Mouse (Mus musculus) forebrain, embryonic 15.5 days (tissue): Measurements from ENCODE around the gene Phtf2. TPM values are rescaled to one million over a fixed set of nuclear protein-coding genes. Genes with fewer than 3 reads are reported as not detected.
A peak's percentile ranks its signal among the peaks of the same experiment; 100 is the strongest.
"Not testable (repeated sequence)": the region's sequence is repeated elsewhere in the genome, so short reads cannot be mapped to it uniquely, and the experiment has no call there.

Experiments used
- ATAC-seq: fragments of 200-750 bp; cut with Nextera tagmentation; replicated peaks from 2 replicates; pipeline ENCODE4 v1.8.0; 2017; ENCODE audit warnings: mild to moderate bottlenecking, moderate TSS enrichment, moderate library complexity
- H3K27ac ChIP-seq: fragments of 300-500 bp; sonication (generic); replicated peaks from 2 replicates; pipeline ENCODE4 v1.5.1; 2015; ENCODE audit warnings: mild to moderate bottlenecking, inconsistent platforms
- H3K27me3 ChIP-seq: fragments of 300-500 bp; sonication (generic); 2 replicates; pipeline ENCODE4 v1.6.1; 2015; ENCODE audit warnings: inconsistent platforms
- H3K36me3 ChIP-seq: fragments of 300-500 bp; sonication (generic); 2 replicates; pipeline ENCODE4 v1.6.1; 2015; ENCODE audit warnings: mild to moderate bottlenecking, inconsistent platforms
- H3K4me1 ChIP-seq: fragments of 300-500 bp; sonication (generic); 2 replicates; pipeline ENCODE4 v1.6.1; 2015; ENCODE audit warnings: inconsistent platforms
- H3K4me2 ChIP-seq: fragments of 300-500 bp; sonication (generic); replicated peaks from 2 replicates; pipeline ENCODE4 v1.6.1; 2015; ENCODE audit warnings: mild to moderate bottlenecking, inconsistent platforms
- H3K4me3 ChIP-seq: fragments of 300-500 bp; sonication (generic); 2 replicates; pipeline ENCODE4 v1.5.1; 2015; ENCODE audit warnings: mild to moderate bottlenecking, inconsistent platforms
- H3K9ac ChIP-seq: fragments of 300-500 bp; sonication (generic); replicated peaks from 2 replicates; pipeline ENCODE4 v1.6.1; 2015; ENCODE audit warnings: mild to moderate bottlenecking, inconsistent platforms
- H3K9me3 ChIP-seq: fragments of 300-500 bp; sonication (generic); 2 replicates; pipeline ENCODE4 v1.6.1; 2016; ENCODE audit warnings: inconsistent platforms
- WGBS: fragments of 180-500 bp; shearing (Covaris S2); methylation state at CpG from one replicate; pipeline ENCODE4 v1.1.7; 2015; ENCODE audit warnings: mixed read lengths; 5-methylcytosine and 5-hydroxymethylcytosine counted together
- polyA plus RNA-seq: library from polyadenylated mRNA; unstranded; fragments of >200 nt; fragmentation: Nextera tagmentation; extraction: Ambion mirVana; gene quantifications from 2 replicates; pipeline ENCODE4 v1.2.1, GENCODE M21; 2015

The Phtf2 gene
- polyA plus RNA-seq, 1 experiment from 2014 or later: 24.4 TPM

GRCm38 (mm10) chr5:20810449-20810848 lies 71.5 kb downstream of the Phtf2 start:
- Histone ChIP-seq H3K27me3 (no peaks in the 10 kb centered on the region), H3K4me1 (no peaks in the 10 kb centered on the region), H3K9me3 (no peaks in the 10 kb centered on the region), H3K27ac (no peak overlapping the region), H3K4me2 (no peak overlapping the region), H3K36me3 (no peaks in the 10 kb centered on the region), H3K4me3 (no peak overlapping the region), H3K9ac (no peak overlapping the region)
- WGBS: 83% methylated on average over 6 of the region's 6 CpGs
- ATAC-seq: no peak

GRCm38 (mm10) chr5:20795932-20796331 lies 86.0 kb downstream of the Phtf2 start:
- no peak for ATAC-seq
- Histone ChIP-seq H3K4me2 (no peak overlapping the region), H3K27ac (no peak overlapping the region), H3K4me3 (no peak overlapping the region), H3K9me3 (no peaks in the 10 kb centered on the region), H3K36me3 (peaks cover 30% of the 10 kb centered on the region), H3K27me3 (no peaks in the 10 kb centered on the region), H3K4me1 (no peaks in the 10 kb centered on the region), H3K9ac (no peak overlapping the region)
- WGBS: 65% methylated on average over 5 of the region's 5 CpGs

- Histone ChIP-seq H3K4me3 (no peak overlapping the region), H3K4me1 (no peaks in the 10 kb centered on the region), H3K36me3 (peaks cover 21% of the 10 kb centered on the region), H3K4me2 (no peak overlapping the region), H3K9ac (no peak overlapping the region), H3K9me3 (no peaks in the 10 kb centered on the region), H3K27me3 (no peaks in the 10 kb centered on the region), H3K27ac (no peak overlapping the region)
- 89% methylated on average over 10 of the region's 10 CpGs for WGBS
- ATAC-seq: no peak
Measured at GRCm38 (mm10) chr5:20791793-20792554, 90.0 kb downstream of the Phtf2 start.

GRCm38 (mm10) chr5:20786471-20786870 lies 95.5 kb downstream of the Phtf2 start:
- H3K36me3 ChIP-seq, H3K4me2 ChIP-seq, H3K27ac ChIP-seq, H3K27me3 ChIP-seq, H3K9ac ChIP-seq, H3K9me3 ChIP-seq, ATAC-seq, H3K4me3 ChIP-seq, H3K4me1 ChIP-seq: not testable (repeated sequence)
- WGBS: 92% methylated on average over 4 of the region's 5 CpGs

- ATAC-seq: no peak
- no peak overlapping the region for H3K4me2 ChIP-seq
- 97% methylated on average over 1 of the region's 1 CpGs for WGBS
- no peak overlapping the region for H3K27ac ChIP-seq
- no peak overlapping the region for H3K4me3 ChIP-seq
- H3K9ac ChIP-seq: no peak overlapping the region
- no peaks in the 10 kb centered on the region for H3K36me3 ChIP-seq
- H3K27me3 ChIP-seq: no peaks in the 10 kb centered on the region
- H3K9me3 ChIP-seq: no peaks in the 10 kb centered on the region
- no peaks in the 10 kb centered on the region for H3K4me1 ChIP-seq
Measured at GRCm38 (mm10) chr5:20781116-20781515, 100.8 kb downstream of the Phtf2 start.

GRCm38 (mm10) chr5:20779191-20779590 lies 102.7 kb downstream of the Phtf2 start:
- Histone ChIP-seq H3K27me3 (no peaks in the 10 kb centered on the region), H3K4me1 (no peaks in the 10 kb centered on the region), H3K36me3 (no peaks in the 10 kb centered on the region), H3K9ac (no peak overlapping the region), H3K4me2 (no peak overlapping the region), H3K9me3 (no peaks in the 10 kb centered on the region), H3K4me3 (no peak overlapping the region), H3K27ac (no peak overlapping the region)
- ATAC-seq: no peak
- 76% methylated on average over 2 of the region's 2 CpGs for WGBS

GRCm38 (mm10) chr5:20778274-20778984 lies 103.5 kb downstream of the Phtf2 start:
- no peak overlapping the region for H3K27ac ChIP-seq
- no peak overlapping the region for H3K9ac ChIP-seq
- no peak for ATAC-seq
- 91% methylated on average over 8 of the region's 8 CpGs for WGBS
- H3K4me2 ChIP-seq: no peak overlapping the region
- no peak overlapping the region for H3K4me3 ChIP-seq
- no peaks in the 10 kb centered on the region for H3K27me3 ChIP-seq
- no peaks in the 10 kb centered on the region for H3K9me3 ChIP-seq
- no peaks in the 10 kb centered on the region for H3K36me3 ChIP-seq
- H3K4me1 ChIP-seq: no peaks in the 10 kb centered on the region

- Histone ChIP-seq H3K9me3 (no peaks in the 10 kb centered on the region), H3K4me1 (no peaks in the 10 kb centered on the region), H3K4me3 (no peak overlapping the region), H3K36me3 (peaks cover 17% of the 10 kb centered on the region), H3K4me2 (no peak overlapping the region), H3K27me3 (no peaks in the 10 kb centered on the region), H3K27ac (no peak overlapping the region), H3K9ac (no peak overlapping the region)
- peak; percentile 66 for ATAC-seq
- WGBS: 65% methylated on average over 3 of the region's 3 CpGs
Measured at GRCm38 (mm10) chr5:20773341-20773740, 108.6 kb downstream of the Phtf2 start.

GRCm38 (mm10) chr5:20765365-20765920 lies 116.5 kb downstream of the Phtf2 start:
- no peak overlapping the region for H3K4me3 ChIP-seq
- no peak overlapping the region for H3K27ac ChIP-seq
- H3K4me2 ChIP-seq: no peak overlapping the region
- no peak overlapping the region for H3K9ac ChIP-seq
- no peaks in the 10 kb centered on the region for H3K27me3 ChIP-seq
- H3K36me3 ChIP-seq: peaks cover 19% of the 10 kb centered on the region
- H3K9me3 ChIP-seq: no peaks in the 10 kb centered on the region
- H3K4me1 ChIP-seq: no peaks in the 10 kb centered on the region
- ATAC-seq: no peak
- WGBS: 92% methylated on average over 7 of the region's 7 CpGs

- not testable (repeated sequence) for H3K27me3 ChIP-seq, H3K4me2 ChIP-seq, ATAC-seq, H3K9me3 ChIP-seq, H3K27ac ChIP-seq, H3K4me1 ChIP-seq, H3K4me3 ChIP-seq, H3K9ac ChIP-seq
- WGBS: 94% methylated on average over 3 of the region's 3 CpGs
- peaks cover 17% of the 10 kb centered on the region for H3K36me3 ChIP-seq
Measured at GRCm38 (mm10) chr5:20762441-20762840, 119.5 kb downstream of the Phtf2 start.

- H3K36me3 ChIP-seq: peaks cover 16% of the 10 kb centered on the region
- no peak for ATAC-seq
- H3K27me3 ChIP-seq: no peaks in the 10 kb centered on the region
- no peak overlapping the region for H3K27ac ChIP-seq
- no peak overlapping the region for H3K9ac ChIP-seq
- no peaks in the 10 kb centered on the region for H3K4me1 ChIP-seq
- no peak overlapping the region for H3K4me3 ChIP-seq
- no peaks in the 10 kb centered on the region for H3K9me3 ChIP-seq
- H3K4me2 ChIP-seq: no peak overlapping the region
- 92% methylated on average over 12 of the region's 12 CpGs for WGBS
Measured at GRCm38 (mm10) chr5:20760368-20761162, 121.4 kb downstream of the Phtf2 start.

GRCm38 (mm10) chr5:20759771-20760170 lies 122.2 kb downstream of the Phtf2 start:
- no peak for ATAC-seq

More at GRCm38 (mm10) chr5:20759771-20760170, 122.2 kb downstream of the Phtf2 start:
- H3K4me2 ChIP-seq: no peak overlapping the region
- no peaks in the 10 kb centered on the region for H3K27me3 ChIP-seq
- H3K9ac ChIP-seq: no peak overlapping the region
- no peaks in the 10 kb centered on the region for H3K9me3 ChIP-seq
- no peak overlapping the region for H3K27ac ChIP-seq
- no peak overlapping the region for H3K4me3 ChIP-seq
- peaks cover 13% of the 10 kb centered on the region for H3K36me3 ChIP-seq
- 82% methylated on average over 5 of the region's 5 CpGs for WGBS
- no peaks in the 10 kb centered on the region for H3K4me1 ChIP-seq
